Mouse (Mus musculus) hindbrain, embryonic 13.5 days (tissue): ENCODE results near the gene 5730596B20Rik. TPM values are rescaled to one million over a fixed set of nuclear protein-coding genes. Genes with fewer than 3 reads are reported as not detected.

Experiments
- ATAC-seq: fragments of 200-750 bp; cut with Nextera tagmentation; 2 replicates; pipeline ENCODE4 v1.8.0; 2017; ENCODE audit warnings: moderate TSS enrichment; ENCODE audit not compliant: low FRiP score
- H3K27ac ChIP-seq: fragments of 300-500 bp; sonication (generic); 2 replicates; pipeline ENCODE4 v1.5.1; 2015; ENCODE audit warnings: inconsistent platforms, mild to moderate bottlenecking, moderate library complexity
- H3K27me3 ChIP-seq: fragments of 300-500 bp; sonication (generic); 2 replicates; pipeline ENCODE4 v1.6.1; 2015; ENCODE audit warnings: mild to moderate bottlenecking, inconsistent platforms
- H3K36me3 ChIP-seq: fragments of 300-500 bp; sonication (generic); 2 replicates; pipeline ENCODE4 v1.6.1; 2015; ENCODE audit warnings: mild to moderate bottlenecking, inconsistent platforms
- H3K4me1 ChIP-seq: fragments of 300-500 bp; sonication (generic); replicated peaks from 2 replicates; pipeline ENCODE4 v1.6.1; 2015; ENCODE audit warnings: inconsistent platforms
- H3K4me2 ChIP-seq: fragments of 300-500 bp; sonication (generic); 2 replicates; pipeline ENCODE4 v1.6.1; 2015; ENCODE audit warnings: inconsistent platforms, mild to moderate bottlenecking, moderate library complexity
- H3K4me3 ChIP-seq: fragments of 300-500 bp; sonication (generic); 2 replicates; pipeline ENCODE4 v1.5.1; 2015; ENCODE audit warnings: mild to moderate bottlenecking, inconsistent platforms
- H3K9ac ChIP-seq: fragments of 300-500 bp; sonication (generic); 2 replicates; pipeline ENCODE4 v1.6.1; 2015; ENCODE audit warnings: mild to moderate bottlenecking, inconsistent platforms
- H3K9me3 ChIP-seq: fragments of 300-500 bp; sonication (generic); 2 replicates; pipeline ENCODE4 v1.6.1; 2016; ENCODE audit warnings: inconsistent platforms
- WGBS: fragments of 180-500 bp; shearing (Covaris S2); methylation state at CpG from one replicate; pipeline ENCODE4 v1.1.7; 2015; 5-methylcytosine and 5-hydroxymethylcytosine counted together
- polyA plus RNA-seq: library from polyadenylated mRNA; unstranded; fragments of >200 nt; fragmentation: Nextera tagmentation; extraction: Ambion mirVana; gene quantifications from 2 replicates; pipeline ENCODE4 v1.2.1, GENCODE M21; 2015

Gene 5730596B20Rik
- polyA plus RNA-seq, 1 experiment from 2014 or later: 8.3 TPM

GRCm38 (mm10) chr6:52194690-52195089 is 17.4 kb downstream of the 5730596B20Rik start:
- no peaks in the 10 kb centered on the region for H3K9me3 ChIP-seq
- peak overlapping the region; percentile 64 for H3K4me2 ChIP-seq
- H3K27ac ChIP-seq: peak overlapping the region; percentile 96
- H3K4me3 ChIP-seq: peak overlapping the region; percentile 23
- H3K9ac ChIP-seq: peak overlapping the region; percentile 64
- peaks cover 34% of the 10 kb centered on the region for H3K4me1 ChIP-seq
- peaks cover 96% of the 10 kb centered on the region for H3K27me3 ChIP-seq
- 3% methylated on average over 10 of the region's 10 CpGs for WGBS
- no peaks in the 10 kb centered on the region for H3K36me3 ChIP-seq
- ATAC-seq: no peak

GRCm38 (mm10) chr6:52196811-52197210 is 19.5 kb downstream of the 5730596B20Rik start:
- Histone ChIP-seq H3K4me1 (peaks cover 36% of the 10 kb centered on the region), H3K9me3 (no peaks in the 10 kb centered on the region), H3K4me3 (peak overlapping the region; percentile 22), H3K27ac (peak overlapping the region; percentile 96), H3K9ac (peak overlapping the region; percentile 73), H3K27me3 (peaks cover 98% of the 10 kb centered on the region), H3K36me3 (no peaks in the 10 kb centered on the region), H3K4me2 (peak overlapping the region; percentile 64)
- 5% methylated on average over 9 of the region's 9 CpGs for WGBS
- ATAC-seq: no peak

GRCm38 (mm10) chr6:52197271-52197670 is 20.0 kb downstream of the 5730596B20Rik start:
- peak overlapping the region; percentile 64 for H3K4me2 ChIP-seq
- H3K27me3 ChIP-seq: peaks cover 98% of the 10 kb centered on the region

GRCm38 (mm10) chr6:52200073-52200750 is 22.9 kb downstream of the 5730596B20Rik start:
- Histone ChIP-seq H3K4me1 (peaks cover 36% of the 10 kb centered on the region), H3K36me3 (no peaks in the 10 kb centered on the region), H3K9me3 (no peaks in the 10 kb centered on the region), H3K4me2 (peak overlapping the region; percentile 64), H3K4me3 (peak overlapping the region; percentile 58), H3K27ac (peak overlapping the region; percentile 95), H3K27me3 (peaks cover 99% of the 10 kb centered on the region), H3K9ac (peak overlapping the region; percentile 90)
- WGBS: 4% methylated on average over 30 of the region's 30 CpGs
- ATAC-seq: no peak; the same call in 1 of the 2 replicates

More at GRCm38 (mm10) chr6:52197271-52197670, 20.0 kb downstream of the 5730596B20Rik start:
- no peaks in the 10 kb centered on the region for H3K9me3 ChIP-seq
- peak overlapping the region; percentile 22 for H3K4me3 ChIP-seq
- H3K9ac ChIP-seq: peak overlapping the region; percentile 73
- H3K4me1 ChIP-seq: peaks cover 36% of the 10 kb centered on the region
- WGBS: under 1% methylated on average over 10 of the region's 10 CpGs
- no peak for ATAC-seq
- H3K36me3 ChIP-seq: no peaks in the 10 kb centered on the region
- H3K27ac ChIP-seq: peak overlapping the region; percentile 96

- H3K27ac ChIP-seq: peak overlapping the region; percentile 95
- no peaks in the 10 kb centered on the region for H3K36me3 ChIP-seq
Measured at GRCm38 (mm10) chr6:52200751-52201250, 23.5 kb downstream of the 5730596B20Rik start.

GRCm38 (mm10) chr6:52201269-52201668 is 24.0 kb downstream of the 5730596B20Rik start:
- Histone ChIP-seq H3K27ac (peak overlapping the region; percentile 95), H3K27me3 (peaks cover 99% of the 10 kb centered on the region), H3K4me2 (peak overlapping the region; percentile 64), H3K9me3 (no peaks in the 10 kb centered on the region), H3K9ac (peak overlapping the region; percentile 90), H3K36me3 (no peaks in the 10 kb centered on the region), H3K4me1 (peaks cover 40% of the 10 kb centered on the region), H3K4me3 (peak overlapping the region; percentile 58)
- 15% methylated on average over 1 of the region's 1 CpGs for WGBS
- ATAC-seq: no peak

More at GRCm38 (mm10) chr6:52200751-52201250, 23.5 kb downstream of the 5730596B20Rik start:
- Histone ChIP-seq H3K4me2 (peak overlapping the region; percentile 64), H3K27me3 (peaks cover 99% of the 10 kb centered on the region), H3K4me1 (peaks cover 36% of the 10 kb centered on the region), H3K4me3 (peak overlapping the region; percentile 58), H3K9me3 (no peaks in the 10 kb centered on the region), H3K9ac (peak overlapping the region; percentile 90)
- 10% methylated on average over 10 of the region's 10 CpGs for WGBS
- ATAC-seq: no peak

- no peak for ATAC-seq
- Histone ChIP-seq H3K9me3 (no peaks in the 10 kb centered on the region), H3K4me3 (peak overlapping the region; percentile 58), H3K4me2 (peak overlapping the region; percentile 64), H3K27me3 (peaks cover 99% of the 10 kb centered on the region), H3K4me1 (peaks cover 30% of the 10 kb centered on the region), H3K27ac (peak overlapping the region; percentile 95), H3K9ac (peak overlapping the region; percentile 90), H3K36me3 (no peaks in the 10 kb centered on the region)
- WGBS: 3% methylated on average over 22 of the region's 22 CpGs
Measured at GRCm38 (mm10) chr6:52202362-52203120, 25.2 kb downstream of the 5730596B20Rik start.

GRCm38 (mm10) chr6:52203121-52203370 is 25.7 kb downstream of the 5730596B20Rik start:
- Histone ChIP-seq H3K4me3 (peak overlapping the region; percentile 58), H3K9ac (peak overlapping the region; percentile 90), H3K27ac (peak overlapping the region; percentile 95), H3K36me3 (no peaks in the 10 kb centered on the region), H3K9me3 (no peaks in the 10 kb centered on the region), H3K4me1 (peaks cover 28% of the 10 kb centered on the region), H3K4me2 (peak overlapping the region; percentile 64), H3K27me3 (peaks cover 99% of the 10 kb centered on the region)
- ATAC-seq: no peak
- under 1% methylated on average over 10 of the region's 10 CpGs for WGBS

- 0% methylated on average over 42 of the region's 46 CpGs for WGBS
- Histone ChIP-seq H3K36me3 (no peaks in the 10 kb centered on the region), H3K4me1 (peaks cover 33% of the 10 kb centered on the region), H3K4me3 (peak overlapping the region; percentile 58), H3K4me2 (peak overlapping the region; percentile 64), H3K9me3 (no peaks in the 10 kb centered on the region), H3K9ac (peak overlapping the region; percentile 90), H3K27me3 (peaks cover 99% of the 10 kb centered on the region), H3K27ac (peak overlapping the region; percentile 95)
- no peak for ATAC-seq
Measured at GRCm38 (mm10) chr6:52203371-52204049, 26.2 kb downstream of the 5730596B20Rik start.

- Histone ChIP-seq H3K9ac (peak within 1 kb of the TSS; percentile 90), H3K4me1 (peaks cover 40% of the 10 kb centered on the region), H3K27me3 (peaks cover 99% of the 10 kb centered on the region), H3K4me2 (peak within 1 kb of the TSS; percentile 64), H3K36me3 (no peaks in the 10 kb centered on the region), H3K4me3 (peak within 1 kb of the TSS; percentile 58), H3K9me3 (no peaks in the 10 kb centered on the region), H3K27ac (peak within 1 kb of the TSS; percentile 95)
- peak; percentile 65 for ATAC-seq
- under 1% methylated on average over 64 of the region's 65 CpGs for WGBS
Measured at GRCm38 (mm10) chr6:52204050-52204752, 26.9 kb downstream of the 5730596B20Rik start, which contains the start of gene Hoxa5. TSS of gene Hoxa5 (minus strand) at chr6:52204587.

GRCm38 (mm10) chr6:52205221-52205620 is 27.9 kb downstream of the 5730596B20Rik start:
- H3K9ac ChIP-seq: peak overlapping the region; percentile 77
- peak overlapping the region; percentile 64 for H3K4me2 ChIP-seq
- WGBS: 4% methylated on average over 14 of the region's 14 CpGs
- H3K27ac ChIP-seq: peak overlapping the region; percentile 95
- H3K4me3 ChIP-seq: peak overlapping the region; percentile 58
- peaks cover 44% of the 10 kb centered on the region for H3K4me1 ChIP-seq
- no peak for ATAC-seq
- peaks cover 99% of the 10 kb centered on the region for H3K27me3 ChIP-seq
- H3K9me3 ChIP-seq: no peaks in the 10 kb centered on the region
- no peaks in the 10 kb centered on the region for H3K36me3 ChIP-seq
